Mouse (Mus musculus) heart, embryonic 10.5 days (tissue): ENCODE results near the gene Pnpla1. TPM values are rescaled to one million over a fixed set of nuclear protein-coding genes. Genes with fewer than 3 reads are reported as not detected.

ENCODE experiments used
- DNase-seq: peaks from one replicate; pipeline ENCODE4 v3.0.0-alpha.2; 2017; ENCODE audit warnings: low spot score
- H3K27ac ChIP-seq: fragments of 300-500 bp; sonication (generic); 2 replicates; pipeline ENCODE4 v1.5.1; 2016; ENCODE audit warnings: mild to moderate bottlenecking
- H3K27me3 ChIP-seq: fragments of 300-500 bp; sonication (generic); 2 replicates; pipeline ENCODE4 v1.6.1; 2016; ENCODE audit warnings: mild to moderate bottlenecking; ENCODE audit not compliant: poor library complexity, insufficient read depth, severe bottlenecking
- H3K36me3 ChIP-seq: fragments of 300-500 bp; sonication (generic); 2 replicates; pipeline ENCODE4 v1.6.1; 2016; ENCODE audit warnings: mild to moderate bottlenecking, moderate library complexity
- H3K4me1 ChIP-seq: fragments of 300-500 bp; sonication (generic); 2 replicates; pipeline ENCODE4 v1.6.1; 2016; ENCODE audit warnings: mild to moderate bottlenecking
- H3K4me3 ChIP-seq: fragments of 300-500 bp; sonication (generic); 2 replicates; pipeline ENCODE4 v1.5.1; 2016; ENCODE audit warnings: mild to moderate bottlenecking, moderate library complexity
- H3K9me3 ChIP-seq: fragments of 300-500 bp; sonication (generic); 2 replicates; pipeline ENCODE4 v1.6.1; 2016; ENCODE audit warnings: mild to moderate bottlenecking, moderate library complexity
- WGBS: fragments of 180-500 bp; shearing (Covaris S2); methylation state at CpG from one replicate; pipeline ENCODE4 v1.1.7; 2016; 5-methylcytosine and 5-hydroxymethylcytosine counted together
- polyA plus RNA-seq: library from polyadenylated mRNA; unstranded; fragments of >200 nt; fragmentation: Nextera tagmentation; extraction: Ambion mirVana; gene quantifications from 2 replicates; pipeline ENCODE4 v1.2.1, GENCODE M21; 2016

The Pnpla1 gene
- polyA plus RNA-seq, 1 experiment from 2014 or later: not detected

DNA sequence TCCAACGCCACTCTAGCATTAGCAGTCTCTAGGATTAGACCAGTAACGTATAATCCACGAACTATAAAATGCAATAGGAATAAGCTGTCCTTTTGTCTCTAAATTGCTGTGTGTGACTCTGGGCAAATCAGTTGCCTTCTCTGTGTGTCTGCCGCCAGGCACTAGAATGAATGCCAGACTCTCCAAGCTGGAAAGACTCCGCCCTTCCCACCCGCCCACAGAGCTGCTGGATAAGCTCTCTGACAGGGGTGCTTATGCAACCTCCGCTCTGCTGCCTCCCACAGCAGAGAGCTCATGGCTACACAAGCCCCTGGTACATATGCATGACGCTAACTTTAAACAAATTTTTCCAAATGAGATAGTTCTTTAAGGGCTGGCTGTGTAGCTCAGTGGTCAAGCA, 17.1 kb downstream of the Pnpla1 start:
- Histone ChIP-seq H3K27ac (no peak overlapping the region), H3K4me1 (peaks cover 21% of the 10 kb centered on the region), H3K36me3 (no peaks in the 10 kb centered on the region), H3K27me3 (peaks cover 29% of the 10 kb centered on the region), H3K9me3 (no peaks in the 10 kb centered on the region), H3K4me3 (0 out of 2 replicates have a peak overlapping the region, but pooled peaks have one; percentile 1)
- WGBS: 36% methylated on average over 8 of the region's 8 CpGs
- peak; percentile 91 for DNase-seq

- Histone ChIP-seq H3K27ac (no peak overlapping the region), H3K4me3 (0 out of 2 replicates have a peak overlapping the region, but pooled peaks have one; percentile 20), H3K9me3 (no peaks in the 10 kb centered on the region), H3K4me1 (peaks cover 22% of the 10 kb centered on the region), H3K36me3 (no peaks in the 10 kb centered on the region), H3K27me3 (peaks cover 39% of the 10 kb centered on the region)
- 60% methylated on average over 5 of the region's 5 CpGs for WGBS
- no peak for DNase-seq
These were observed 18.1 kb downstream of the Pnpla1 start for GRCm38 (mm10) chr17:28876331-28876730.

- 15% methylated on average over 19 of the region's 19 CpGs for WGBS
These were observed 18.6 kb downstream of the Pnpla1 start for GRCm38 (mm10) chr17:28876821-28877220.

DNA sequence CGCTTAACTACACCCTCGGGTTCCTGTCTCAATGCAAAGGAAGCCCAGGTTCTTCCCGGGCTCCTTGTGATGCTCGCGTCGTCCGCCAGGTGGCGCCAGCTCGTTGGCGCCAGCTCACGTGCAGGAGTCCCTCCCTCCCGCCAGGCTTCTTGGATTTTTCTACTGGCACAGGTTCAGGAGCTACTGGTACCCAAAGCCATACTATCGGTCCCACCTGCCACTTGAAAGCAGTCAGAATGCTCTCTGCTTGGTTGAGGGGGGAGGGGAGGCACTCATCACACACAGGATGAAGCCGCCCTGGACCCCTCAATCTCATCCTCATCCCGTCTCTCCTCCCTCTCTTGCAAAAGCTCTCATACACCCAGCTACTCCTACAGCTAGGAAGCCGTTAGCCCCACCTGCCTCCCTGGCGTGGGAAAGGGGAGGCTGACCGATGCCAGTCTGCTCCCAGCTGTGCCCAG, 21.8 kb downstream of the Pnpla1 start:
- H3K27me3 ChIP-seq: peaks cover 49% of the 10 kb centered on the region
- peaks cover 25% of the 10 kb centered on the region for H3K4me1 ChIP-seq
- no peak for DNase-seq
- WGBS: 9% methylated on average over 18 of the region's 18 CpGs
- H3K36me3 ChIP-seq: no peaks in the 10 kb centered on the region
- peak overlapping the region; percentile 27 for H3K4me3 ChIP-seq
- no peaks in the 10 kb centered on the region for H3K9me3 ChIP-seq
- no peak overlapping the region for H3K27ac ChIP-seq

More at GRCm38 (mm10) chr17:28876821-28877220, 18.6 kb downstream of the Pnpla1 start:
- Histone ChIP-seq H3K27ac (0 out of 2 replicates have a peak overlapping the region, but pooled peaks have one; percentile 6), H3K4me1 (peaks cover 22% of the 10 kb centered on the region), H3K36me3 (no peaks in the 10 kb centered on the region), H3K9me3 (no peaks in the 10 kb centered on the region), H3K4me3 (peak overlapping the region; percentile 20; the same call in 1 of the 2 replicates), H3K27me3 (peaks cover 43% of the 10 kb centered on the region)
- DNase-seq: no peak

DNA sequence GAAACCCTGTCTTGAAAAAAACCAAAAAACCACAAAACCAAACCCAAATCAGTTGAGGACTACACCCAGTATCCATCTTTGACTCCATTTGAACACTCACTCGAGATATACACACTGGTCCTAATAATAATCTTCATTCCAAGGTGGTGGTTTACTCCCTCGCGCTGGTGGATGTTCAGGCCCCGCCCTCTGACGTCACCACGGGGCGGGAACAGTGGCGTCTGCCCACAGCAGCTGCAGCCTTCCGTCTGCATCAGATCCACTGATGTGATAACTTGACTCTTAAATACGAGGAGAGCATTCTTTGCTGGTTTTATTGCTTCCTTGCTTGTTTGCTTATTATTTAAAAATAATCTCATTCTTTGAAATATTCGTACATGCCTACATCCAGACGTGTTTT, 24.1 kb downstream of the Pnpla1 start:
- Histone ChIP-seq H3K27me3 (peaks cover 38% of the 10 kb centered on the region), H3K9me3 (no peaks in the 10 kb centered on the region), H3K4me1 (peaks cover 11% of the 10 kb centered on the region), H3K36me3 (no peaks in the 10 kb centered on the region), H3K27ac (no peak overlapping the region), H3K4me3 (peak overlapping the region; percentile 27; the same call in 1 of the 2 replicates)
- no peak for DNase-seq
- WGBS: 5% methylated on average over 12 of the region's 12 CpGs

DNA sequence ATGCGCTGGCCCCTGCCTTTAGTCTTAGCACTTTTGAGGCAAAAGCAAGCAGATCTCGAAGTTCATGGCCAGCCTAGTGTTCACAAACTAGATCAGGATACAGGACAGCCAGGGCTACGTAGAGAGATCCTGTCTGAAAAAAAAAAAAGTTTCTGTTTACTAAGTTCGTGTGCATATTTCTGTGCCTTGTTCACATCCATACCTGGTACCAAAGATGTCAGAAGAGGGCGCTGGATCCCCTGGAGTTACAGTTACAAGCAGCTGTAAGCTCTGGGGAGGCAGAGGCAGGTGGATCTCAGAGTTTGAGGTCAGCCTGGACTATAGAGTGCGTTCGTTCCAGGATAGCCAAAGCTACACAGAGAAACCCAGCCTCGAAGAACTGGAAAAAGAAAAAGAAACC, 24.6 kb downstream of the Pnpla1 start:
- no peak overlapping the region for H3K4me3 ChIP-seq
- no peaks in the 10 kb centered on the region for H3K36me3 ChIP-seq
- H3K9me3 ChIP-seq: no peaks in the 10 kb centered on the region
- H3K4me1 ChIP-seq: peaks cover 11% of the 10 kb centered on the region
- H3K27ac ChIP-seq: no peak overlapping the region
- peaks cover 36% of the 10 kb centered on the region for H3K27me3 ChIP-seq
- 49% methylated on average over 8 of the region's 8 CpGs for WGBS
- DNase-seq: no peak

- no peaks in the 10 kb centered on the region for H3K9me3 ChIP-seq
- DNase-seq: no peak
- peaks cover 26% of the 10 kb centered on the region for H3K27me3 ChIP-seq
- H3K36me3 ChIP-seq: no peaks in the 10 kb centered on the region
- peaks cover 11% of the 10 kb centered on the region for H3K4me1 ChIP-seq
- H3K27ac ChIP-seq: no peak overlapping the region
- WGBS: 54% methylated on average over 10 of the region's 10 CpGs
- no peak overlapping the region for H3K4me3 ChIP-seq
These were observed 25.8 kb downstream of the Pnpla1 start for GRCm38 (mm10) chr17:28883941-28884516.

DNA sequence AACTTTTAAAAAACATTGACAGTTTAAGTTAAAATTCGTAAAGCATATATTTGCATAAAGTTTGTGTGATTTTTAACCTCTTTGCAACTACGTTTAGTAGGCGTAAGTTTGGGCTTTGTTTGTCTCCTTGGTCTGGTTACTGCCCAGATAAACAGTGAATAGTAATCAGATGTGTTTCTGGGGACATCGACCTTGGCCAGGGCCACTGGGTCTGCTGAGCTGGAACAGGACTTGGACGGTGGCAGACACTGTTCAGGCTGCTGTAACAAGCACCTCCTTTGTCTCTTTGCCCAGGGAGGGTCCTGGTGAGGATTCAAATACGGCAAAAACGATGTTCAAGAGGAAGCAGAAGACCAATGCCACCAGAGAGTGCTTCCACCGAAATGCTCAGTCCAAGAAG, 27.0 kb downstream of the Pnpla1 start:
- 83% methylated on average over 8 of the region's 8 CpGs for WGBS
- DNase-seq: no peak
- Histone ChIP-seq H3K36me3 (no peaks in the 10 kb centered on the region), H3K27me3 (peaks cover 21% of the 10 kb centered on the region), H3K27ac (no peak overlapping the region), H3K4me3 (no peak overlapping the region), H3K9me3 (no peaks in the 10 kb centered on the region), H3K4me1 (peaks cover 7% of the 10 kb centered on the region)

DNA sequence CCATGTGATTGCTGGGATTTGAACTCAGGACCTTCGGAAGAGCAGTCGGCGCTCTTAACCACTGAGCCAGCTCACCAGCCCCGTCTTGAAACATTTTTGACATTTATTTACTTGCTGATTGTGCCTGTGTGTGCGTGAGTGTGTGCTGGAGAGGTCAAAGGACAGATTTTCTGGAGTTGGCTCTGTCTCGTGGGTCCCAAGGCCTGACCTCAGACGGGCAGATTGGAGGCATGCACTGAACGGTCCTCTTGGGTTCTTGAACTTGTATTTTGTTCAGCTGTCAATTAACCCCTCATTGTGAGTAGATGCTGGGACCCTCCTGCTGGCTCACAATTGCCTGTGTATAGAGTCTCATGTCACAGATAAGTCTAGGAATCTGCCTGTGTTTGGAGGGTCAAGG, 28.1 kb downstream of the Pnpla1 start:
- Histone ChIP-seq H3K27ac (no peak overlapping the region), H3K27me3 (peaks cover 11% of the 10 kb centered on the region), H3K4me1 (peaks cover 6% of the 10 kb centered on the region; the same call in 1 of the 2 replicates), H3K36me3 (no peaks in the 10 kb centered on the region), H3K9me3 (no peaks in the 10 kb centered on the region), H3K4me3 (no peak overlapping the region)
- 81% methylated on average over 8 of the region's 8 CpGs for whole genome bisulfite sequencing
- no peak for DNase-seq

- no peaks in the 10 kb centered on the region for H3K27me3 ChIP-seq
- H3K27ac ChIP-seq: no peak overlapping the region
- no peak overlapping the region for H3K4me3 ChIP-seq
- H3K4me1 ChIP-seq: peaks cover 9% of the 10 kb centered on the region; the same call in 1 of the 2 replicates
- H3K36me3 ChIP-seq: no peaks in the 10 kb centered on the region
- no peaks in the 10 kb centered on the region for H3K9me3 ChIP-seq
- no peak for DNase-seq
- 83% methylated on average over 11 of the region's 11 CpGs for whole genome bisulfite sequencing
These were observed 36.0 kb downstream of the Pnpla1 start for GRCm38 (mm10) chr17:28894050-28894767.

- no peak overlapping the region for H3K4me3 ChIP-seq
These were observed 37.1 kb downstream of the Pnpla1 start for GRCm38 (mm10) chr17:28895217-28895875.

DNA sequence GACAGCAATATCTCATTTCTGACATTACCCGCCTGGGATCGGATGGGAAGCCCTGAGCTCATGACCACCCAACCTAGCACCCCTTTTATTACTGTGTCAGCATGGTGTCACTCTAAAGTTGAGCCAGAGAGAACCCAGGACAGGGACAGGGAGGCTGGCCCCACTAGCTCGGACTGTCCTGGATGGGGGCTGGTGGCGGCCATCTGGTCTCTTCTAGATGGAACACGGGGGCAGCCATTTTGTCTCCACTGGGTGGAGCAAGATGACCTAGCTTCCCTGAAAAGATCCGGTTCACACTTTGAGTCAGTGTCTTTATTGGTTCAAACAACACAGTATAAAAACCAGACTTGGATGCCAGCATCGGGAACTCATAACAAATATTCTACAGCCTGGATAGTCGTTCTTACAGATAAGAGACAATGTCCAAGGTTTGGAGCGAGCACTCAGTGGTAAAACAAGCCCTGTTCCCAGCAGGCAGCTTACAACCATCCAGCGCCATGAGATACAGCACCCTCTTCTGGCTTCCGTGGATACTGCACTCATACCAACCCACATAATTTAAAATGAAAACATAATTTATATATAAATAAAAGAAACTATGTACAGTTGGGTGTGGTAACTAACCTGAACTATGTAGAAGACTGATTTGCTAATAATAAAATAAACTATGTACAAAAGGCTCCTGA, 38.0 kb downstream of the Pnpla1 start:
- no peak overlapping the region for H3K4me3 ChIP-seq

More at GRCm38 (mm10) chr17:28895217-28895875, 37.1 kb downstream of the Pnpla1 start:
- no peaks in the 10 kb centered on the region for H3K36me3 ChIP-seq
- no peak for DNase-seq
- no peaks in the 10 kb centered on the region for H3K9me3 ChIP-seq
- peaks cover 14% of the 10 kb centered on the region; the same call in 1 of the 2 replicates for H3K4me1 ChIP-seq
- no peak overlapping the region for H3K27ac ChIP-seq
- WGBS: 92% methylated on average over 21 of the region's 21 CpGs
- H3K27me3 ChIP-seq: no peaks in the 10 kb centered on the region

More for the DNA sequence above, 38.0 kb downstream of the Pnpla1 start:
- Histone ChIP-seq H3K9me3 (no peaks in the 10 kb centered on the region), H3K27me3 (no peaks in the 10 kb centered on the region), H3K4me1 (peaks cover 14% of the 10 kb centered on the region; the same call in 1 of the 2 replicates), H3K27ac (no peak overlapping the region), H3K36me3 (no peaks in the 10 kb centered on the region)
- WGBS: 89% methylated on average over 11 of the region's 11 CpGs
- no peak for DNase-seq
